Mouse (Mus musculus): ENCODE data around the gene Cldn34c2.
"Not testable (repeated sequence)": the region's sequence is repeated elsewhere in the genome, so short reads cannot be mapped to it uniquely, and the experiment has no call there.

The Cldn34c2 gene

DNA sequence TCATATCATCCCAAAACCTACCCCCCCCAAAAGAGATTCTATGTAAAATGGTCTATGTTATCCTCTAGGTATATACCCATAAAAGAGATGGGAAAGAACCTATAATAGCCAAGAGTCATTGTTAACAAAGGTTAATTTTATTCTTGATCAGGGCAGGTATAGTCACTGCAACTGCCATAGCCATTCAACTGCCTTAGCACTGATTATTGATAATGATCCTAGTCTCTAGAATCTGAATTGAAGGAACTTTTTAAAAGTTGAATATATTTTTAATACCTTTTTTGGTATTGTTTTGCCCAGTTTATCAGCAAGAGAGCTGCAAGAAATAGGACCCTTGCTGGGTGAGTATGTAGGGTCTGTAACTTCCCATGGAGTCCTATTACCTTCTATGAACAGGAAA lies at the start of gene Cldn34c2:
TSS of gene Cldn34c2 (plus strand) at position 301 of the 400 bp plus-strand sequence.
- not testable (repeated sequence) for DNase-seq (ENCODE audit: low spot score)

DNA sequence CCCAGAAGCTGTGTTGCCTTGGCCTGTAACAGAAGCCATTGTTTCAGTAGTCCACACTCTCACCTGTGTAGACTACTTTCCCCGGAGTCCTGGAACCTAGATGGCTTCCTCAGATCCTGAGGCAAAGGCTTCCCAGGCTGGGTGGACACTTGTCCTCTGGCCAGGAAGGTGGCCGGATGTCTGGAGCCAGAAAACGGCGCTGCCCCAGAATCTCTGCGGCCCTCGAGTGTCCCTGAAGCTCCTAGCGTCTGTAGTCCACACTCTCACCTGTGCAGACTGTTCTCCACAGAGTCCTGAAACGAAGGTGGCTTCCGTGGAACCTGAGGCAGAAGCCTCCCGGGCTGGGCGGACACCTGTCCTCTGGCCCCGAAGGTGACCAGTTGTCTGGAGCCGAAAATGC lies 30.1 kb upstream of the Cldn34c2 start:
- DNase-seq (ENCODE audit: low spot score) = not testable (repeated sequence)

DNA sequence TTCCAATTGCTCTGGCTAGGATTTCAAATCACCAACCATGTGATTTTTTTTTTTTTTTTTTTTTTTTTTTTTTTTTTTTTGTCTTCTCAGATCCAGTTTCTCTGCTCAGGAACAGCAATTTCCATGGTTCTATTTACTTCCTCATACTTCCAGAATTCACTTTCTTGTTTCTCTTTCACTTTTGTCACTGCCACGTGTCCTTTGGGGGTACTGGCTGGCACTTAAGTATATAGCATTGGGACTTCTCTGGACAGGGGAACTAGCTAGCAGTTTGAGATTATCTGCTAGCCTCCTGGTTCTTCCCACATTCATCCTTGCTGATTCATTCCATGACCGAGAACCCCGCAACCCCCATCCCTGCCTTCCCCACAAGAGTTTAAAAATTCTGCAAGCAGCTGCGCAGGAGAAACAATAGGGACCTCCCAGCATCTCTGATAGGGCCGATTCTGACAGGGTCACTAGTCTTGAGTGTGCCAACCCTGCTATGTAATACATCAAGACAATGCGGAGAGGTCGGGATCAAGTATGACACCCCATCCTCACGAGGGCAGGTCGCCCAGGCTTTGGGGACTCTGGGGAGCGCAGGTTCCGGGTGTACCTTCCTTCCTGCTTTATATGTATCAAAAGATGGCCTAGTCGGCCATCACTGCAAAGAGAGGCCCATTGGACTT lies 30.8 kb downstream of the Cldn34c2 start:
- DNase-seq (ENCODE audit: low spot score) = not testable (repeated sequence)
